Mouse (Mus musculus): ENCODE measurements at regions not wholly inside any gene's neighbourhood (a gene's known extent, or its start where the extent isn't known, plus 50 kb on each side); places are given as distances from the start of the nearest gene placed in this dataset.
"Not testable (repeated sequence)": the region's sequence is repeated elsewhere in the genome, so short reads cannot be mapped to it uniquely, and the experiment has no call there.

DNA sequence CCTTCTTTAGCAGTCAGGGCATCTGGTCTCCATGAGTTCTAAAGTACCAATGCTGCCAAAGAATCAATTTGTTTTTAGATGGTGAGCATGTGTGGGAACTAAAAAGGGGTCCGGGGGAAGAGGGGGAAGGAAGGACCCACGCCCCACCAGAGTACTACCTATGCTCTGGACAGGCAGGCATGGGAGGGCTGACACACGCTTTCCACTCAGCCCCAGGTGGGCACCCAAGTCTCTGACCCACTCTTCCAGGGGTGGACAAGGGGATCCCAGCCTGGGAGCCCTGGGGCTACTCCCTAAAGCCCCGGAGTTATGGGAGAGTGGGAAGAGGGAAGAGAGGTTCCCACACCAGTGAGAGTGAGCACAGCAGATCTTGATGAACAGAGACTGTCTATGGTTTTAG is 1446.9 kb downstream of the Zfp704 start:
- no peak for DNase-seq (ENCODE audit: low spot score)

GRCm38 (mm10) chr3:8161997-8162756 is 1447.7 kb downstream of the Zfp704 start:
- no peak for DNase-seq (ENCODE audit: low spot score)

DNA sequence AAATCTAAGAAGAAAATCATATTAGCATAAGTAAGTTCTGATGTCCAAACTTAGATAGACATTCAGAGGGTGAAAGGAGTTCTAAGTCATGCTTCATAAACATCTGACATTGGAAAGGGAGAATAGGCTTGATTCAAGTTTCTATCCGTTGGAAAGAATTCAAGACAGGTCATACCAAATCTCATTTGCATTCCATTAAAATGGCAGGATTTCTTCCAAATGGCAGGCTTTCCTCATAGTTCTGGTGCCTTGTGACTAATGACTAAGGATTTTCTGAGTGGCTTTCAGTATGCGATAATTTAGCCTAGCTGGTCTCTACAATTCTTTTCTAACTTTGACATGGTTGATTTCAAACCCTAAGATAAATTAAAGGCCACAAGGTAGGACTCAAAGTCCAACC is 1466.9 kb downstream of the Zfp704 start:
- no peak for DNase-seq (ENCODE audit: low spot score)

DNA sequence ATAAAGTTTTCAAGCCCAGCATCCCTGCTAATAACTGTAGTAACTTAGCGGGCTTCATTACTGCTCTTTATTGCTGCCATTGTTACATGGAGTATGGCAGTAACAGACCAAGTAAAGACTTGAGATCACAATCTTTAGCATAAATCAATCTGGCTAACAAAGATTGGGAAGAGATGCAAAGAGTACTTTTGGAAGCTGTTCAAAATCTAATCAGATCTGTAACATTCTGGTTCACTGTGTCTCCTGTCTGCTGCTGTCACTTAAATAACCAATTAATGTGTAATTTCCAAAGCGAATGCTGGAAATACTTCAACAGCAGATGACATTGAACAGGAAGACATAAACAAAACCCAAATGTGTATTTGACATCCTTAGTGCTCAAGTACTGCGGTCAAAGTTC is 1467.7 kb downstream of the Zfp704 start:
- no peak for DNase-seq (ENCODE audit: low spot score)

DNA sequence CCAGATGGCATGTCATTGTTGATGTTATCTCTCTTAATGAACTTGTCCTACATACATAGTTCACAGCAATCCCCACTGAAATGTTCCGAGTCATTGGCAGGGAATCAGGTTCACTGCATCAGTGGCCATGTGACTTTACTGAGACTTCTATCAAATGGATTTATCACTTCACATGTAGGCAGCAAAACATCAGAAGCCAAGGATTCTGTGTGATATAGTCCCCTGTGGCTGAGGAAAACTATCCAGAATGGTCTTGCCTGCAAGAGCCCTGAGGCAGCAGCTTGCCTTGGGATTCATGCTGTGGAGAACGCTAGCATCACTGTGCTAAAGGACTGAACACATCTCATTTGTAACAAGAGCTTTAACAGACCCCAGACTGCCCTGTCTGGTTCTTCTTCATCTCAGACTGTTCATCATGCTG is 1468.2 kb downstream of the Zfp704 start:
- DNase-seq (ENCODE audit: low spot score) = no peak

GRCm38 (mm10) chr3:8123641-8124040 is 1486.2 kb downstream of the Zfp704 start:
- DNase-seq (ENCODE audit: low spot score) = not testable (repeated sequence)

GRCm38 (mm10) chr3:8123141-8123540 is 1486.7 kb downstream of the Zfp704 start:
- DNase-seq (ENCODE audit: low spot score) = no peak

- no peak for DNase-seq (ENCODE audit: low spot score)
These were observed 1478.0 kb upstream of the 1700008P02Rik start for GRCm38 (mm10) chr3:8098291-8098690.

GRCm38 (mm10) chr3:8084749-8085148 is 1464.5 kb upstream of the 1700008P02Rik start:
- no peak for DNase-seq (ENCODE audit: low spot score)

DNA sequence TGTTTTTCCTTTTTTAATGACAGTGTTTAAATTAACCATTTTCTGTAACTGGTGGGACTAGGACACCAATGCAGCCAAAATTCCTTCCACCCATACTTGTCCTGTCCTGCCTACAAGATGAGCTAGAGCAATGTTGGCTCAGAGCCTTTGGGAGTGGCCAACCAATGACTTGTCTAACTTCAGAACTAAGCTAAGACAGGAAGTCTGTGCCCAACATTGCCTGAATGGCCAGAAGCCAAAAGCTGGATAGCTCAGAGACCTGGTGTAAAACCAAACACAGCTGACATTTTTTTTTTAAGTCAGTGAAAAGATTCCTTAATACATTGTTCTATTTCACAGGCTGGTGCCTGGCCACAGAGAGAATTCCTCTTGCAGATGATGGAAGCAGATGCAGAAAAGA is 1433.5 kb upstream of the 1700008P02Rik start:
- DNase-seq (ENCODE audit: low spot score) = no peak

GRCm38 (mm10) chr3:8051167-8051566 is 1430.9 kb upstream of the 1700008P02Rik start:
- no peak for DNase-seq (ENCODE audit: low spot score)

GRCm38 (mm10) chr3:8049706-8050105 is 1429.5 kb upstream of the 1700008P02Rik start:
- DNase-seq (ENCODE audit: low spot score) = no peak

DNA sequence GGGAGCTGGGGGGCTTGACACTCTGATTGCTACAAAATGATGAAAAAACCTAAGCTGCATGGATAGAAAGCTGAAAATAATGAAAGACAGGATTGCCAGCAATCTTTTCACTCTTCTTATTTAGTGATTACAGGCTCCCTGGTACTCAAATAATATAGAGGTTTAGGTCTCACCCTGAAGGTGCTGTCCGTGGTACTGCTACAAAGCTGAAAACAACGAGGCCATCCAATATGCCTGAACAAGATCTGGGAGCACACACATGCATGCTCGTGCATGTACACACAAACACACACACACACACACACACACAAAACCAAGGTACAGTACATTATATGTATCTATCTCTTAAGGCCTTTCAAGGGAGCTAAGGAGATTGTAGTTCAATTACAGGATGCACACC is 1426.1 kb upstream of the 1700008P02Rik start:
- no peak for DNase-seq (ENCODE audit: low spot score)

DNA sequence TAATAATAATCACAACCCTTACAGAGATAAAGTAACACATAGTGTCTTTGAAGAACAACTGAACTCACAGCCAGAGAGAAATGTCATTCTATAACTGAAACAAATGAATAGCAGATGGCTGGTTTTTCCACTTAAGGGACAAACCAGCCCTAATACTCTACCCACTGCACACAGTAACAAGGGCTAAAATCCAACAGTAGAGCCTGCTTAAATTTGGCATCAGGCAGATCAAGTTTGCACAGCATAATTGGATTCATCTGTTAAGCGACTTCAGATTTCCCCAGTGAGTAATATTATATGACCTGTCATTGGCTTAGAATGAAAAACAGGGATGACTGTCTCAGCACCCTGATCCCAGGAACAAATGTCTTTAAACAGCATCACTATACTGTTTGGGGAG is 1416.5 kb upstream of the 1700008P02Rik start:
- DNase-seq (ENCODE audit: low spot score) = no peak

DNA sequence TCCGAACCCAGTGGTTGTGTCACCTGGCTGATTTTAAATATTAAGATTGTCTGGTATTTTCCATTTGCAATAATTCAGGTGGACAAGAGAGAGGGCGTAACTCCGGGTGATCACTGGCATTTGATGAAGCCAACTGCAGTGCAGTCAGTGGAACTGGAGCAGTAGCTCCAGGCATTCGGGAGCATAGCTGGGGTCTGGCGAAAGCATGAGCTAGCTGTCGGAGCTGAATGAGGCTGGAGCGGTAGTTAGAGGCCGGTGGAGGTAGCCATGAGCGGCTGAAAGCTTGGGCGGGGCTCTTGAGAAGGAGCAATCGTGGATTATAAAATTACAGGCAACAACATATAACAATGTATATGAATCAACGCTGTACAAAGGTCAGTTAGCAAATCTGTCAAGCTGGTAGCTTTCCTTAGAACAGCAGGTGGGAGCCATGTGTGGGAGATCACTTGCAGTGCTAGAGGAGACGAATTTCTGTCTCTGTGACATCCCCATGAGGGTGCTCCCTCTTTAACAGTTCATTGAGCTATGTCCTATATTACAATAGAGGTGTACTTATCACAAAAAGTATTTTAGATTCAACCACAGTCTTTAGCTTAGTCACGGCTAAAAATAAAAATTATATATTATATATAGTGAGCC is 1415.0 kb upstream of the 1700008P02Rik start:
- no peak for DNase-seq (ENCODE audit: low spot score)

- no peak for DNase-seq (ENCODE audit: low spot score)
These were observed 1406.2 kb upstream of the 1700008P02Rik start for GRCm38 (mm10) chr3:8026325-8027017.

DNA sequence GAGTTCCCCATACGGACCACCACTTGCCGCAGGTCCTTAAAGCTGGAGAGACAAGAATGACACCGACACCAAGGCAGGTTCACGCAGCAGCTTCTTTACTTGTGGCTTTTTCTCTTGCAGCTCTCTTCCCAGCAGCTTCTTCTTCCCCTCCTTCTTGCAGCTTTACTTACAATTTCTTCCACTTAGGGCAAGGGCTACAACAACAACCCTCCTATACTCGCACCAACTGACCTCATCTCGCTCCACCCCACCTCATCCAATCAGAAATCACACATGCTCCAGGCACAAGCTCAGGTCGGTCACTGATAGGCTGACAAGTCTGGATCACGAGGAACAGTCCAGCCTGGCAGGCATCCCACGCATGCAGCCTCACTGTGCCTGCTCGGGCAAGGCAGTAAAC is 1402.4 kb upstream of the 1700008P02Rik start:
- DNase-seq (ENCODE audit: low spot score) = no peak

DNA sequence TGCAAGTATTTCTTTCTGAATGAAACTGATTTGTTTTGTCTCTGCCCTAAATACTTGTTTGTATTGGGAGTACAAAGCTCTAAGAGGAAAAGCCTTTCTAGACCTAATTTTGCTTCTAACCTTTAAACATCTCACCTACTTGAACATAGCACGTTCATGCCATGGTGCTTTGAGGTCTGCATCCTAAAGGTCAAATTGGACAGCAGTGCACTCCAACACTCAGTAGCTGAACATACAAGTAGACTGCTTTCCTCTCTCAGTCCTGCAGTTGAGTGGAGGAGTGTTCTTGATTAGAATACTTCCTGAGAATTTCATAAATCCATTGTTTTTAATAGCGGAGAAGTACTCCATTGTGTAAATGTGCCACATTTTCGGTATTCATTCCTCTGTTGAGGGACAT is 1397.2 kb upstream of the 1700008P02Rik start:
- DNase-seq (ENCODE audit: low spot score) = no peak

GRCm38 (mm10) chr3:8016945-8017344 is 1396.7 kb upstream of the 1700008P02Rik start:
- no peak for DNase-seq (ENCODE audit: low spot score)

GRCm38 (mm10) chr3:8009966-8010365 is 1389.7 kb upstream of the 1700008P02Rik start:
- DNase-seq (ENCODE audit: low spot score) = no peak

- DNase-seq (ENCODE audit: low spot score) = no peak
These were observed 1386.6 kb upstream of the 1700008P02Rik start for GRCm38 (mm10) chr3:8006708-8007395.

DNA sequence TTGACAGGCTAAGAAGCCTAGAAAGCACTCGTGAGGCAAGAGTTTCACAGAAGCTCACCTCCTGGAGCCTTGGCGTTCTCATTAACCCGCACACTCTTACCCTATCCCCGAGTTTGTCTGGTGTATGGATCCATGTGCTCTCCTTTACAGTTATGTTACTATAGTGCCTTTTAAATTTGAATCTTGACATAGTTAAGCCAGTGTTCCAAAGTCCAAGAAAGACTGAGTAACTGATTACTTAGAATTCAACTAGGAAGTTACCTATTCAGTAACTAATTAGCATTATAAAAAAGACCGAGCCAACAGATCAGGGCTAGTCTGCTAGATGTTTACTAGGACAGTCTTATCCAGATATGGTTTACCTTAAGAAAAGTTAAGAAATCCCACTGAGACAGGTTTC is 1386.0 kb upstream of the 1700008P02Rik start:
- no peak for DNase-seq (ENCODE audit: low spot score)

DNA sequence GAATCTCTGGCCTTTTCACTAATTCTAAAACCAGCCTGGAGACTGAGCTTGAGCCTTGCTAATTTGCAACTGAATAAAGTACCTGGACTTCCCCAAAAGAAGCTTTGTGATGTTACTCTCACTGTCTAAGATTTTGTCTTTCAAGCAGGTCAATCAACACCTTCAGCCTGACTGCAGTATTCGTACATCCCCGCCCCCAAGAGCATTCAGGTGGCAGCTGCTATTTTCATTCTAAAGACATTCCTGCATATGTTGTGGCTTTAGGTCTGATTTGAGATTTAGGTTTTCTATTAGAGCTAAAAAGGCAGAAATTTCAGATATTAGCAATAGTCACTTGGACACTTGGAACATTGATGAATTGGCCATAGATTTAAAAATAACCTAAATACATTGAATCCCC is 1385.4 kb upstream of the 1700008P02Rik start:
- not testable (repeated sequence) for DNase-seq (ENCODE audit: low spot score)

Measured in urinary bladder, postnatal 25 days (tissue).